Mouse (Mus musculus) lung, postnatal 0 days (tissue): Measurements from ENCODE around the gene S100a6. TPM values are rescaled to one million over a fixed set of nuclear protein-coding genes. Genes with fewer than 3 reads are reported as not detected.

Experiments
- ATAC-seq: fragments of 200-750 bp; cut with Nextera tagmentation; 2 replicates; pipeline ENCODE4 v1.8.0; 2017; ENCODE audit warnings: moderate library complexity
- DNase-seq: peaks from one replicate; pipeline ENCODE4 v3.0.0-alpha.2; 2016; ENCODE audit warnings: low spot score
- H3K27ac ChIP-seq: fragments of 300-500 bp; sonication (generic); 2 replicates; pipeline ENCODE4 v1.5.1; 2014; ENCODE audit warnings: antibody characterized with exemption, mild to moderate bottlenecking, low read length, mixed read lengths
- H3K27me3 ChIP-seq: fragments of 300-500 bp; sonication (generic); replicated peaks from 2 replicates; pipeline ENCODE4 v1.6.1; 2014; ENCODE audit warnings: low read length, mixed read lengths; ENCODE audit not compliant: insufficient read depth
- H3K36me3 ChIP-seq: fragments of 300-500 bp; sonication (generic); 2 replicates; pipeline ENCODE4 v1.6.1; 2014; ENCODE audit warnings: low read length, mixed read lengths; ENCODE audit not compliant: insufficient read depth
- H3K4me1 ChIP-seq: fragments of 300-500 bp; sonication (generic); 2 replicates; pipeline ENCODE4 v1.6.1; 2014; ENCODE audit warnings: antibody characterized with exemption, low read depth, low read length, mixed read lengths; ENCODE audit not compliant: insufficient read depth
- H3K4me2 ChIP-seq: fragments of 300-500 bp; sonication (generic); replicated peaks from 2 replicates; pipeline ENCODE4 v1.6.1; 2014; ENCODE audit warnings: low read depth, mild to moderate bottlenecking, low read length, moderate library complexity, mixed read lengths
- H3K4me3 ChIP-seq: fragments of 300-500 bp; sonication (generic); 2 replicates; pipeline ENCODE4 v1.5.1; 2014; ENCODE audit warnings: low read depth, low read length
- H3K9ac ChIP-seq: fragments of 300-500 bp; sonication (generic); replicated peaks from 2 replicates; pipeline ENCODE4 v1.6.1; 2014; ENCODE audit warnings: low read depth, mild to moderate bottlenecking
- H3K9me3 ChIP-seq: fragments of 300-500 bp; sonication (generic); 2 replicates; pipeline ENCODE4 v1.6.1; 2016; ENCODE audit warnings: low read length, mixed read lengths
- CTCF ChIP-seq: IDR thresholded peaks from 2 replicates; pipeline ENCODE4 v1.5.1; 2016; ENCODE audit warnings: antibody characterized with exemption, mild to moderate bottlenecking
- EP300 ChIP-seq: IDR thresholded peaks from 2 replicates; pipeline ENCODE4 v1.6.1; 2016; ENCODE audit warnings: antibody characterized with exemption, mild to moderate bottlenecking, control low read depth
- WGBS: fragments of 180-500 bp; shearing (Covaris S2); extraction: QIAGEN DNeasy Blood & Tissue Kit; methylation state at CpG from one replicate; pipeline ENCODE4 v1.1.7; 2014; 5-methylcytosine and 5-hydroxymethylcytosine counted together
- polyA plus RNA-seq: library from polyadenylated mRNA; unstranded; fragments of >200 nt; fragmentation: Nextera tagmentation; extraction: Ambion mirVana; gene quantifications from 2 replicates; pipeline ENCODE4 v1.2.1, GENCODE M21; 2015

S100a6 gene
- polyA plus RNA-seq, 1 experiment from 2014 or later, result 1,618 TPM

GRCm38 (mm10) chr3:90587361-90588101, 25.2 kb upstream of the S100a6 start:
- Histone ChIP-seq H3K27ac (peak overlapping the region; percentile 86), H3K27me3 (no peaks in the 10 kb centered on the region), H3K36me3 (no peaks in the 10 kb centered on the region), H3K9ac (no peak overlapping the region), H3K4me1 (peaks cover 3% of the 10 kb centered on the region; the same call in 1 of the 2 replicates), H3K4me2 (no peak overlapping the region), H3K9me3 (no peaks in the 10 kb centered on the region), H3K4me3 (no peak overlapping the region)
- 80% methylated on average over 14 of the region's 14 CpGs for whole genome bisulfite sequencing
- peak; percentile 82 for TF ChIP-seq EP300
- TF ChIP-seq CTCF, result no peak
- DNase-seq (peak; percentile 74), ATAC-seq (peak; percentile 53)

DNA sequence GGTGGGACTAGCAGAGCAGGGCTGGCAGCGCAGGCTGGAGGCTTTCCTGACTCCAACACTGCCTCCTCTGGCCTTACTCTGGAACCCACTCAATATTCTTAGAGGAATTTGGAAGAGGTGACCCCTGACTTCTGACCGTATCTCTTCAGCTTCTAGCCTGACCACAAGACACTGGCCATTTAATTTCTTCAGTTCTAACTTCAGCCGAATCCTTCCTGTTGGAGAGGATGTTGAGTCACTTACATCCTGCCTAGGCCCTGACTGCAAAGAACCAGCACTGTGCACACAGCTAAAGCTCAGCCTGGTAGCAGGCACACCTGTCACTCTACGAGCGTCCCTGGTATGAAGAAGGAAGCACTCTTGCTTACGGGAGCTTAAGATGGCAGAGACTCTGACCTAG, 23.3 kb upstream of the S100a6 start:
- H3K9me3 ChIP-seq, result no peaks in the 10 kb centered on the region
- 52% methylated on average over 6 of the region's 6 CpGs for WGBS
- no peak for ATAC-seq
- no peak overlapping the region for H3K4me3 ChIP-seq
- H3K27ac ChIP-seq, result no peak overlapping the region
- no peak overlapping the region for H3K4me2 ChIP-seq
- H3K9ac ChIP-seq, result no peak overlapping the region
- H3K27me3 ChIP-seq, result no peaks in the 10 kb centered on the region
- H3K36me3 ChIP-seq, result no peaks in the 10 kb centered on the region
- TF ChIP-seq EP300 (no peak), CTCF (no peak)
- H3K4me1 ChIP-seq, result peaks cover 3% of the 10 kb centered on the region; the same call in 1 of the 2 replicates
- no peak for DNase-seq

- H3K9ac ChIP-seq, result no peak within 1 kb of the TSS
- H3K27me3 ChIP-seq, result no peaks in the 10 kb centered on the region
- 79% methylated on average over 8 of the region's 8 CpGs for WGBS
- TF ChIP-seq EP300 (no peak), CTCF (no peak)
- no peak within 1 kb of the TSS for H3K27ac ChIP-seq
- DNase-seq, result no peak
- peaks cover 3% of the 10 kb centered on the region; the same call in 1 of the 2 replicates for H3K4me1 ChIP-seq
- H3K9me3 ChIP-seq, result no peaks in the 10 kb centered on the region
- no peaks in the 10 kb centered on the region for H3K36me3 ChIP-seq
- ATAC-seq, result no peak
- no peak within 1 kb of the TSS for H3K4me3 ChIP-seq
- H3K4me2 ChIP-seq, result no peak within 1 kb of the TSS
Observed at GRCm38 (mm10) chr3:90589947-90590346, 22.7 kb upstream of the S100a6 start, which contains the start of gene S100a2. TSS of gene S100a2 (plus strand) at chr3:90590247.

GRCm38 (mm10) chr3:90594466-90594865, 18.2 kb upstream of the S100a6 start:
- no peak overlapping the region for H3K27ac ChIP-seq
- H3K4me3 ChIP-seq, result no peak overlapping the region
- no peak overlapping the region for H3K4me2 ChIP-seq
- no peak for TF ChIP-seq EP300
- no peak for TF ChIP-seq CTCF
- no peak overlapping the region for H3K9ac ChIP-seq
- DNase-seq (no peak), ATAC-seq (no peak)
- H3K4me1 ChIP-seq, result no peaks in the 10 kb centered on the region
- no peaks in the 10 kb centered on the region for H3K36me3 ChIP-seq
- WGBS, result 83% methylated on average over 1 of the region's 1 CpGs
- H3K9me3 ChIP-seq, result no peaks in the 10 kb centered on the region
- no peaks in the 10 kb centered on the region for H3K27me3 ChIP-seq

DNA sequence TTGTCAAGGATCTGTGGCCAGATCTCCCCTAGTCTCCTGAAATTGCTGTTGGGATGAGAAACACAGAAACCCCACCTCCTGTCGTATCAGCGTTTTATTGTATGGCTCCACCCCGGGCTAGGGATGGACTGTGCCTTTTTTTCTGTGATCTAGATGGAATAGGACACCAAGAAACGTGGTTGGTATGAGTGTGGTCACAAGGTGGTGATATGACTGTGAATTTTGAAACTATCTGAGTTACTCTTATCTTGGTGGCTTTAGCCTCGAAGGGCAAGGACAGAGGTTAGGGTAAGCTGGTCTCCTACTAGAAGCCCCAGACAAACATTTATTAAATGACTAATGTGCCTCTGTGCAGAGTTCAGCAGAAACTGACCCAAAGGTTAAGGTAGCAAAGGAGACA, 17.1 kb upstream of the S100a6 start:
- Histone ChIP-seq H3K4me3 (no peak overlapping the region), H3K9me3 (no peaks in the 10 kb centered on the region), H3K36me3 (no peaks in the 10 kb centered on the region), H3K27ac (no peak overlapping the region), H3K9ac (no peak overlapping the region), H3K27me3 (no peaks in the 10 kb centered on the region), H3K4me2 (no peak overlapping the region), H3K4me1 (no peaks in the 10 kb centered on the region)
- 54% methylated on average over 5 of the region's 5 CpGs for WGBS
- TF ChIP-seq CTCF, result no peak
- no peak for TF ChIP-seq EP300
- DNase-seq (no peak), ATAC-seq (no peak)

- DNase-seq (no peak), ATAC-seq (no peak)
- H3K27me3 ChIP-seq, result no peaks in the 10 kb centered on the region
- H3K9ac ChIP-seq, result no peak overlapping the region
- H3K4me2 ChIP-seq, result no peak overlapping the region
- H3K36me3 ChIP-seq, result no peaks in the 10 kb centered on the region
- no peak overlapping the region for H3K27ac ChIP-seq
- no peak overlapping the region for H3K4me3 ChIP-seq
- H3K9me3 ChIP-seq, result no peaks in the 10 kb centered on the region
- no peak for TF ChIP-seq CTCF
- TF ChIP-seq EP300, result no peak
- H3K4me1 ChIP-seq, result no peaks in the 10 kb centered on the region
- 90% methylated on average over 6 of the region's 6 CpGs for WGBS
Observed at GRCm38 (mm10) chr3:90596810-90597209, 15.9 kb upstream of the S100a6 start.
